Mouse (Mus musculus): ENCODE data around the gene Kcnn4. TPM values are rescaled to one million over a fixed set of nuclear protein-coding genes. Genes with fewer than 3 reads are reported as not detected.

Gene Kcnn4
- 0.43 and 0.45 TPM in 2 replicates for polyA plus RNA-seq (2014; fragmentation: Nextera tagmentation; extraction: Ambion mirVana)

- no peak within 1 kb of the TSS for H3K4me3 ChIP-seq (replicated peaks; ENCODE audit: low read depth, low read length)
- H3K9ac ChIP-seq (replicated peaks; ENCODE audit: low read length): no peak within 1 kb of the TSS
- H3K4me2 ChIP-seq (ENCODE audit: low read length): no peak within 1 kb of the TSS
- ATAC-seq (ENCODE audit: low FRiP score, low TSS enrichment) (no peak), DNase-seq (no peak)
- peaks cover 7% of the 10 kb centered on the region; the same call in 1 of the 2 replicates for H3K4me1 ChIP-seq (ENCODE audit: control insufficient read depth, insufficient read depth, low read length)
- 50% methylated on average over 23 of the region's 23 CpGs for WGBS
- H3K36me3 ChIP-seq (ENCODE audit: control insufficient read depth, insufficient read depth, low read length): no peaks in the 10 kb centered on the region
- no peaks in the 10 kb centered on the region for H3K9me3 ChIP-seq (ENCODE audit: control insufficient read depth, low read length)
- no peak within 1 kb of the TSS for H3K27ac ChIP-seq (replicated peaks; ENCODE audit: low read depth, low read length)
- no peaks in the 10 kb centered on the region for H3K27me3 ChIP-seq (ENCODE audit: control insufficient read depth, insufficient read depth, low read length)
These were observed at the start of gene Kcnn4 for GRCm38 (mm10) chr7:24369731-24370541. Kcnn4 (plus strand) TSS chr7:24370263.

GRCm38 (mm10) chr7:24322593-24322992, 47.5 kb upstream of the Kcnn4 start:
- H3K9ac ChIP-seq (replicated peaks; ENCODE audit: low read length): no peak overlapping the region
- H3K4me1 ChIP-seq (ENCODE audit: control insufficient read depth, insufficient read depth, low read length): no peaks in the 10 kb centered on the region
- H3K9me3 ChIP-seq (ENCODE audit: control insufficient read depth, low read length): peaks cover 8% of the 10 kb centered on the region; the same call in 1 of the 2 replicates
- 82% methylated on average over 4 of the region's 4 CpGs for WGBS
- H3K27me3 ChIP-seq (ENCODE audit: control insufficient read depth, insufficient read depth, low read length): no peaks in the 10 kb centered on the region
- no peak overlapping the region for H3K27ac ChIP-seq (replicated peaks; ENCODE audit: low read depth, low read length)
- no peak overlapping the region for H3K4me2 ChIP-seq (ENCODE audit: low read length)
- H3K36me3 ChIP-seq (ENCODE audit: control insufficient read depth, insufficient read depth, low read length): no peaks in the 10 kb centered on the region
- H3K4me3 ChIP-seq (replicated peaks; ENCODE audit: low read depth, low read length): no peak overlapping the region
- DNase-seq: no peak
- no peak for ATAC-seq (ENCODE audit: low FRiP score, low TSS enrichment)

- Histone ChIP-seq H3K36me3 (ENCODE audit: control insufficient read depth, insufficient read depth, low read length) (no peaks in the 10 kb centered on the region), H3K4me3 (replicated peaks; ENCODE audit: low read depth, low read length) (no peak overlapping the region; the same call in 1 of the 2 replicates), H3K27ac (replicated peaks; ENCODE audit: low read depth, low read length) (no peak overlapping the region), H3K9me3 (ENCODE audit: control insufficient read depth, low read length) (peaks cover 8% of the 10 kb centered on the region; the same call in 1 of the 2 replicates), H3K9ac (replicated peaks; ENCODE audit: low read length) (no peak overlapping the region), H3K27me3 (ENCODE audit: control insufficient read depth, insufficient read depth, low read length) (no peaks in the 10 kb centered on the region), H3K4me2 (ENCODE audit: low read length) (peak overlapping the region; percentile 50), H3K4me1 (ENCODE audit: control insufficient read depth, insufficient read depth, low read length) (no peaks in the 10 kb centered on the region)
- ATAC-seq (ENCODE audit: low FRiP score, low TSS enrichment): no peak
- WGBS: 80% methylated on average over 6 of the region's 6 CpGs
- DNase-seq: peak; percentile 42
These were observed 44.9 kb upstream of the Kcnn4 start for GRCm38 (mm10) chr7:24325197-24325596.

- DNase-seq: peak; percentile 58
- peaks cover 8% of the 10 kb centered on the region; the same call in 1 of the 2 replicates for H3K9me3 ChIP-seq (ENCODE audit: control insufficient read depth, low read length)
- WGBS: 11% methylated on average over 13 of the region's 13 CpGs
- no peak overlapping the region for H3K9ac ChIP-seq (replicated peaks; ENCODE audit: low read length)
- H3K27me3 ChIP-seq (ENCODE audit: control insufficient read depth, insufficient read depth, low read length): no peaks in the 10 kb centered on the region
- peak overlapping the region; percentile 25 for H3K4me3 ChIP-seq (replicated peaks; ENCODE audit: low read depth, low read length)
- no peak overlapping the region for H3K27ac ChIP-seq (replicated peaks; ENCODE audit: low read depth, low read length)
- peak overlapping the region; percentile 50 for H3K4me2 ChIP-seq (ENCODE audit: low read length)
- no peaks in the 10 kb centered on the region for H3K36me3 ChIP-seq (ENCODE audit: control insufficient read depth, insufficient read depth, low read length)
- ATAC-seq (ENCODE audit: low FRiP score, low TSS enrichment): no peak
- H3K4me1 ChIP-seq (ENCODE audit: control insufficient read depth, insufficient read depth, low read length): no peaks in the 10 kb centered on the region
These were observed 44.4 kb upstream of the Kcnn4 start for GRCm38 (mm10) chr7:24325675-24326128.

- DNase-seq: peak; percentile 48
- Histone ChIP-seq H3K27ac (replicated peaks; ENCODE audit: low read depth, low read length) (no peak overlapping the region), H3K4me1 (ENCODE audit: control insufficient read depth, insufficient read depth, low read length) (no peaks in the 10 kb centered on the region), H3K36me3 (ENCODE audit: control insufficient read depth, insufficient read depth, low read length) (no peaks in the 10 kb centered on the region), H3K9me3 (ENCODE audit: control insufficient read depth, low read length) (peaks cover 8% of the 10 kb centered on the region; the same call in 1 of the 2 replicates), H3K4me3 (replicated peaks; ENCODE audit: low read depth, low read length) (peak overlapping the region; percentile 25; the same call in 1 of the 2 replicates), H3K4me2 (ENCODE audit: low read length) (peak overlapping the region; percentile 50), H3K9ac (replicated peaks; ENCODE audit: low read length) (no peak overlapping the region), H3K27me3 (ENCODE audit: control insufficient read depth, insufficient read depth, low read length) (no peaks in the 10 kb centered on the region)
- no peak for ATAC-seq (ENCODE audit: low FRiP score, low TSS enrichment)
- WGBS: 36% methylated on average over 20 of the region's 20 CpGs
These were observed 43.6 kb upstream of the Kcnn4 start for GRCm38 (mm10) chr7:24326273-24327135.

- WGBS: 90% methylated on average over 14 of the region's 14 CpGs
- H3K4me1 ChIP-seq (ENCODE audit: control insufficient read depth, insufficient read depth, low read length): no peaks in the 10 kb centered on the region
- H3K27ac ChIP-seq (replicated peaks; ENCODE audit: low read depth, low read length): no peak overlapping the region
- no peaks in the 10 kb centered on the region for H3K36me3 ChIP-seq (ENCODE audit: control insufficient read depth, insufficient read depth, low read length)
- no peak for DNase-seq
- H3K4me3 ChIP-seq (replicated peaks; ENCODE audit: low read depth, low read length): no peak overlapping the region
- no peaks in the 10 kb centered on the region for H3K27me3 ChIP-seq (ENCODE audit: control insufficient read depth, insufficient read depth, low read length)
- H3K9ac ChIP-seq (replicated peaks; ENCODE audit: low read length): no peak overlapping the region
- peaks cover 8% of the 10 kb centered on the region; the same call in 1 of the 2 replicates for H3K9me3 ChIP-seq (ENCODE audit: control insufficient read depth, low read length)
- no peak overlapping the region for H3K4me2 ChIP-seq (ENCODE audit: low read length)
- ATAC-seq (ENCODE audit: low FRiP score, low TSS enrichment): no peak
These were observed 42.6 kb upstream of the Kcnn4 start for GRCm38 (mm10) chr7:24327281-24327975.

GRCm38 (mm10) chr7:24333304-24333986, 36.6 kb upstream of the Kcnn4 start, which contains the start of gene Tescl:
Tescl (minus strand) TSS chr7:24333936.
- no peak within 1 kb of the TSS for H3K9ac ChIP-seq (replicated peaks; ENCODE audit: low read length)
- no peaks in the 10 kb centered on the region for H3K36me3 ChIP-seq (ENCODE audit: control insufficient read depth, insufficient read depth, low read length)
- no peak within 1 kb of the TSS for H3K4me3 ChIP-seq (replicated peaks; ENCODE audit: low read depth, low read length)
- no peak within 1 kb of the TSS for H3K4me2 ChIP-seq (ENCODE audit: low read length)
- DNase-seq (no peak), ATAC-seq (ENCODE audit: low FRiP score, low TSS enrichment) (no peak)
- H3K27ac ChIP-seq (replicated peaks; ENCODE audit: low read depth, low read length): no peak within 1 kb of the TSS
- H3K27me3 ChIP-seq (ENCODE audit: control insufficient read depth, insufficient read depth, low read length): no peaks in the 10 kb centered on the region
- no peaks in the 10 kb centered on the region for H3K4me1 ChIP-seq (ENCODE audit: control insufficient read depth, insufficient read depth, low read length)
- WGBS: 50% methylated on average over 49 of the region's 49 CpGs
- no peaks in the 10 kb centered on the region for H3K9me3 ChIP-seq (ENCODE audit: control insufficient read depth, low read length)

Data from midbrain, embryonic 14.5 days (tissue).